Mouse (Mus musculus): Measurements from ENCODE around the gene Tcf7l2. TPM values are rescaled to one million over a fixed set of nuclear protein-coding genes. Genes with fewer than 3 reads are reported as not detected.

Tcf7l2 gene
- 61.3 and 61.7 TPM in 2 replicates for polyA plus RNA-seq (2015; fragmentation: Nextera tagmentation; extraction: Ambion mirVana)

- Histone ChIP-seq H3K4me3 (replicated peaks) (peak within 1 kb of the TSS; percentile 84), H3K4me1 (peaks cover 40% of the 10 kb centered on the region), H3K27me3 (no peaks in the 10 kb centered on the region), H3K4me2 (peak within 1 kb of the TSS; percentile 92), H3K27ac (peak within 1 kb of the TSS; percentile 97), H3K9ac (peak within 1 kb of the TSS; percentile 94), H3K36me3 (no peaks in the 10 kb centered on the region), H3K9me3 (replicated peaks) (no peaks in the 10 kb centered on the region)
- ATAC-seq (replicated peaks; ENCODE audit: low FRiP score), result peak; percentile 94
- under 1% methylated on average over 42 of the region's 42 CpGs for WGBS
Measured at GRCm38 (mm10) chr19:55741439-55741928, at the start of gene Tcf7l2. TSS of gene Tcf7l2 (plus strand) at chr19:55741820.

- 30% methylated on average over 13 of the region's 13 CpGs for WGBS
- Histone ChIP-seq H3K36me3 (no peaks in the 10 kb centered on the region), H3K9ac (no peak overlapping the region), H3K4me3 (replicated peaks) (no peak overlapping the region), H3K4me2 (no peak overlapping the region), H3K27me3 (peaks cover 29% of the 10 kb centered on the region), H3K4me1 (peaks cover 7% of the 10 kb centered on the region; the same call in 1 of the 2 replicates), H3K27ac (no peak overlapping the region), H3K9me3 (replicated peaks) (no peaks in the 10 kb centered on the region)
- ATAC-seq (replicated peaks; ENCODE audit: low FRiP score), result no peak
Measured at GRCm38 (mm10) chr19:55694651-55695050, 47.0 kb upstream of the Tcf7l2 start.

- H3K36me3 ChIP-seq, result no peaks in the 10 kb centered on the region
- H3K9me3 ChIP-seq (replicated peaks), result no peaks in the 10 kb centered on the region
- H3K4me1 ChIP-seq, result peaks cover 15% of the 10 kb centered on the region
- peaks cover 29% of the 10 kb centered on the region for H3K27me3 ChIP-seq
- WGBS, result 76% methylated on average over 10 of the region's 10 CpGs
- ATAC-seq (replicated peaks; ENCODE audit: low FRiP score), result no peak
- H3K4me3 ChIP-seq (replicated peaks), result no peak overlapping the region
- no peak overlapping the region for H3K27ac ChIP-seq
- H3K4me2 ChIP-seq, result no peak overlapping the region
- H3K9ac ChIP-seq, result no peak overlapping the region
Measured at GRCm38 (mm10) chr19:55695418-55695817, 46.2 kb upstream of the Tcf7l2 start.

DNA sequence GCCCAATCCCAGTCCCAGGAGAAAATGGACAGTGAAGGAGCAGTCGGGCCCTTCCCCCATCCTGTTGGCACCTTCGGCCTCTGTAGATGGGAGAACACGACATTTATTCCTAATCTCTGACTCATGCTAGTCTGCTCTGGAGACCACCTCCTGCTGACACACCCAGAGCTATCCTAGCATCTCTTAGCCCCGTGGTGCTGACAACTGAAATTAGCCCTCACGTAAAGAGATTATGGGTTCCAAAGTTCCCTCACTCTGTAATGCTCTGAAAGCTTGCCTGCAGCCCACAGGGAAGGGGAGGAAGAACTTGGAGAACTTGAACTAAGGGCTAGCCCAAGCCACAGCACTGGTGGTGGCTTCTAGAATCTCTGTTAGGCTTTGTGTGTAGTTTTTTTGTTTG is 42.7 kb upstream of the Tcf7l2 start:
- peaks cover 25% of the 10 kb centered on the region for H3K4me1 ChIP-seq
- H3K27ac ChIP-seq, result no peak overlapping the region
- H3K27me3 ChIP-seq, result peaks cover 12% of the 10 kb centered on the region
- ATAC-seq (replicated peaks; ENCODE audit: low FRiP score), result no peak
- no peak overlapping the region for H3K4me2 ChIP-seq
- no peak overlapping the region for H3K9ac ChIP-seq
- no peaks in the 10 kb centered on the region for H3K36me3 ChIP-seq
- 74% methylated on average over 5 of the region's 5 CpGs for WGBS
- no peaks in the 10 kb centered on the region for H3K9me3 ChIP-seq (replicated peaks)
- no peak overlapping the region for H3K4me3 ChIP-seq (replicated peaks)

DNA sequence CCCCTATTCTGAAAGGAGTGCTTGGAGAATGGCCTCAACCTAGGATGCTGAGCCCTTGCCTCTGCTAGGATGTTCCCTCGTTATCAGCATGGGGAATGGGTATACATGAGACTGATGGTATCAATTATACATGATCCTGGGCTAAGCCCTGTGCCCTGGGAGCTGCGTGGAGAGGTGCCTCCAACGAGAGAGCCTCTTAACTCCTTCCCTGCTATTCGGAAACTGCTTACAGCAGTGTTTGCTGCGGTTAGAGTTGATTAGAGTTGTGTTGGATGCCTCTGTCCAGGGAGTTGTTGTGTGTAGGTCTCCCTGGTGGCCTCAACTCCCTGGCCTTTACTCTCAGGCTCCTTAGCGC is 41.4 kb upstream of the Tcf7l2 start:
- no peaks in the 10 kb centered on the region for H3K9me3 ChIP-seq (replicated peaks)
- H3K4me1 ChIP-seq, result peaks cover 21% of the 10 kb centered on the region
- WGBS, result 11% methylated on average over 6 of the region's 6 CpGs
- peak overlapping the region; percentile 85 for H3K27ac ChIP-seq
- ATAC-seq (replicated peaks; ENCODE audit: low FRiP score), result no peak; the same call in 1 of the 2 replicates
- H3K4me2 ChIP-seq, result peak overlapping the region; percentile 44
- H3K36me3 ChIP-seq, result no peaks in the 10 kb centered on the region
- H3K9ac ChIP-seq, result no peak overlapping the region
- H3K27me3 ChIP-seq, result peaks cover 6% of the 10 kb centered on the region; the same call in 1 of the 2 replicates
- H3K4me3 ChIP-seq (replicated peaks), result no peak overlapping the region

DNA sequence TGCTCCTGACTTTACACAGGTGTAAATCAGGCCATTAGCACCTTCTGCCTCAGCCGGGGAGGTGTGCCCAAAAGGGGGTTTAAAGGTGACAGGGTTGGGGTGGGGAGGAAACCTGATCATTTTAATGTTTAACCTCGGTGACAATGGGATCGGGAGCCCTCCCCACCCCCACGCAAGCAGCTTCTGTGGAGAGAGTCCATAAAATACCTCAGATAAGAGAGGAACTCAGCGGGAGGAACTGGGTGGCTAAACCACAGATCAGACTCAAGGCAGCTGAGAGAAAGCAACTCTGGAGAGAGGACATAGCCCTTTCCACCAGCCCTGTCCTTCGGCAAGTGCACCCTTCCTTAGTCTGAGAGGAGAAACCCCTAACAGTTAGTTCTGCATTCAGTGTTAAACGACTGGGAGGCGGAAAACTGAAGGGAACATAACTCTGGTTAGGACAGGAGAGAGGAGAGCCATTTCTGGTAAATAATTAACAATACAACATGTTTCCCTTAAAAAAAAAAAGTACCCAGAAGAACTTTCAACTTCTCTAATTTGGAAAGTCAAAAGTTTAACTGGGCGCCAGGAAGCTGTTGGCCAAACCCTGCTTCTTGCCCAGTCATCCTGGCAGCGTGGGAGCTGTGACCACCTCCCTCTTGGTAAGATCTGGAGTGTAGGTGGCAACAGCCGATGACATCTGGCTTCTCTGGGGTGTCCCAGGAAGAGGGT is 40.9 kb upstream of the Tcf7l2 start:
- no peaks in the 10 kb centered on the region for H3K9me3 ChIP-seq (replicated peaks)
- H3K27me3 ChIP-seq, result peaks cover 4% of the 10 kb centered on the region; the same call in 1 of the 2 replicates
- no peaks in the 10 kb centered on the region for H3K36me3 ChIP-seq
- peaks cover 21% of the 10 kb centered on the region for H3K4me1 ChIP-seq
- no peak overlapping the region for H3K9ac ChIP-seq
- WGBS, result 16% methylated on average over 11 of the region's 11 CpGs
- ATAC-seq (replicated peaks; ENCODE audit: low FRiP score), result peak; percentile 77
- no peak overlapping the region for H3K4me3 ChIP-seq (replicated peaks)
- peak overlapping the region; percentile 44 for H3K4me2 ChIP-seq
- H3K27ac ChIP-seq, result peak overlapping the region; percentile 85

DNA sequence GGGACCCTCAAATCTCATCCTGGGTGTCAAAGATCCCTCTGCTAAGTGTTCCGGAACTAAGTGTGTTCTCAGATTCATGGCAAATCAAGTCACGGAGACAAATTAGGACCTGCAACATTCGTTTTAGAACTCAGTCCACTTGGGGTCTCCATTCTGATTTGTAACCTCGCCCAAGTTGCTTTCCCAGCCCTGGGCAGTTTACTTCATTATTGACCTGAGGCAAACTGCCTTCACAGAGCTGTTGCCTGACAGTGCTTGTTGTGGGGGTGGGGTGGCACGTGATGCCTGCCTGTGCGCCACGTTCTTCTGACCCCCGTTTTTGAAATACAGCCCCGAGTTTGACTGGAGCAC is 40.4 kb upstream of the Tcf7l2 start:
- Histone ChIP-seq H3K27me3 (peaks cover 4% of the 10 kb centered on the region; the same call in 1 of the 2 replicates), H3K36me3 (no peaks in the 10 kb centered on the region), H3K4me1 (peaks cover 23% of the 10 kb centered on the region), H3K9me3 (replicated peaks) (no peaks in the 10 kb centered on the region), H3K9ac (no peak overlapping the region), H3K4me3 (replicated peaks) (no peak overlapping the region), H3K4me2 (peak overlapping the region; percentile 44), H3K27ac (peak overlapping the region; percentile 85)
- 57% methylated on average over 9 of the region's 9 CpGs for WGBS
- ATAC-seq (replicated peaks; ENCODE audit: low FRiP score), result no peak

GRCm38 (mm10) chr19:55702081-55702480 is 39.5 kb upstream of the Tcf7l2 start:
- 85% methylated on average over 4 of the region's 4 CpGs for WGBS
- no peak overlapping the region for H3K4me2 ChIP-seq
- H3K4me3 ChIP-seq (replicated peaks), result no peak overlapping the region
- H3K9me3 ChIP-seq (replicated peaks), result no peaks in the 10 kb centered on the region
- no peaks in the 10 kb centered on the region for H3K36me3 ChIP-seq
- no peak overlapping the region for H3K9ac ChIP-seq
- H3K4me1 ChIP-seq, result peaks cover 31% of the 10 kb centered on the region
- no peak for ATAC-seq (replicated peaks; ENCODE audit: low FRiP score)
- H3K27ac ChIP-seq, result 0 out of 2 replicates have a peak overlapping the region, but pooled peaks have one; percentile 85
- peaks cover 1% of the 10 kb centered on the region; the same call in 1 of the 2 replicates for H3K27me3 ChIP-seq

DNA sequence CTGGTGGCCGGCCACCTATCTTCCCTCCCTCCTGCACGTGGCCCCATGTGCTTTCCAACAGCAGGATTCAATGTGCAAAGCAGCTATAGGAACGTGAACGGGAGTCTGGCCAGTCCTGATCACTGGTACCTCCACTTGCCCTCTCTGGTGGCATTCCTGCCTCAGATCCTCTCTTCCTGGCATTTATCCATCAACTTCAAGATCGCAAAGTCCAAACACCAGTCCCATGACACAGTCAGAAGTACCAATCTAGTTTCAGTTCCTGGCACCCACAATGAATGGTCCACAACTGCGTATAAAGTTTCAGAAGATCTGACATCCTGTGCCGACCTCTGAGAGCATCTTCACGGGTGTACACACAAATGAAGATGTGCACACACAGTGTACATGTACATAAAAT is 38.9 kb upstream of the Tcf7l2 start:
- no peak overlapping the region for H3K9ac ChIP-seq
- no peak for ATAC-seq (replicated peaks; ENCODE audit: low FRiP score)
- whole genome bisulfite sequencing, result 88% methylated on average over 8 of the region's 8 CpGs

GRCm38 (mm10) chr19:55704071-55704470 is 37.5 kb upstream of the Tcf7l2 start:
- Histone ChIP-seq H3K4me2 (no peak overlapping the region), H3K27me3 (no peaks in the 10 kb centered on the region)
- WGBS, result 68% methylated on average over 6 of the region's 6 CpGs

More for the DNA sequence above, 38.9 kb upstream of the Tcf7l2 start:
- no peak overlapping the region for H3K27ac ChIP-seq
- peaks cover 38% of the 10 kb centered on the region for H3K4me1 ChIP-seq
- no peaks in the 10 kb centered on the region for H3K36me3 ChIP-seq
- H3K4me2 ChIP-seq, result no peak overlapping the region
- H3K9me3 ChIP-seq (replicated peaks), result no peaks in the 10 kb centered on the region
- H3K27me3 ChIP-seq, result no peaks in the 10 kb centered on the region
- H3K4me3 ChIP-seq (replicated peaks), result no peak overlapping the region

DNA sequence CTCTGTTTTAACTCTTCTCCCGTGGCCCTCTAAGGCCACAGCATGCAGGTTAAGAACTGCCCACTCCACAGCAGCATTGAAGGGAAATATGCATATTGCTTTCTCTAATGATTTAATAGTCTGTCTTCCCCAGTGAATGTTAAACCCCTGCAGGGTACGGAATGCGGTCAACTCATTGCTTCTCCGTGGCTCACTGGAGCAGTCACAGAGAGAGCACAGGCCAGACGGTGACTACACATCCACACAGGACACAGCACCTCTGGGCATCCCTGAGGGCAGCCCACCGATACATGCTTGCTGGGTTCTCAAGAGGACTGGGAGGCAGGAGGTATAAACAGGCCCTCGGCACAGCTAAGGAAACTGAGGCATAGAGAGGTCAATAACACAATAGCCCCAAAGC is 35.3 kb upstream of the Tcf7l2 start:
- ATAC-seq (replicated peaks; ENCODE audit: low FRiP score), result no peak
- no peak overlapping the region for H3K9ac ChIP-seq
- no peak overlapping the region for H3K4me3 ChIP-seq (replicated peaks)
- H3K9me3 ChIP-seq (replicated peaks), result no peaks in the 10 kb centered on the region
- WGBS, result 65% methylated on average over 7 of the region's 7 CpGs
- H3K36me3 ChIP-seq, result no peaks in the 10 kb centered on the region
- H3K27me3 ChIP-seq, result no peaks in the 10 kb centered on the region
- no peak overlapping the region for H3K4me2 ChIP-seq
- H3K4me1 ChIP-seq, result peaks cover 29% of the 10 kb centered on the region
- H3K27ac ChIP-seq, result no peak overlapping the region

More at GRCm38 (mm10) chr19:55704071-55704470, 37.5 kb upstream of the Tcf7l2 start:
- Histone ChIP-seq H3K4me1 (peaks cover 48% of the 10 kb centered on the region), H3K36me3 (no peaks in the 10 kb centered on the region), H3K4me3 (replicated peaks) (no peak overlapping the region), H3K9ac (no peak overlapping the region), H3K27ac (no peak overlapping the region), H3K9me3 (replicated peaks) (no peaks in the 10 kb centered on the region)
- ATAC-seq (replicated peaks; ENCODE audit: low FRiP score), result no peak

DNA sequence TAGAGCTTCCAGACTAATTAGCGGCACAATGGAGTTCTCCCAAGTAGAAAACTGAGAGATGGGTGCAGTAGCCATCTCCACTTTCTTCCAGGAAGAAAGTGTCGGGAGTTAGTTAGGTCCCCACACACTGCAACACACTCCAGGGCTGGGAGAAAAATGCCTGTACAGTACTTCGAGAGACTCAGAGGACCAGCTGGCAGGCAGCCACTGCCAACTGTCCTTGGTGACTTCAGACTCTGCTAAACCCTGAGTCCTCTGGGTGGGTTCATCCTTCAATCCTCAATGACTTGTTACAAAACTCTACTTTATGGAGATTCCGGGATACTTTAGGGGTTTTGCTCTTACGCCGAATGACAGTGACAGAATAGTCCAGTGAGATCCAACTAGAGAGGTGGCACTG is 34.8 kb upstream of the Tcf7l2 start:
- Histone ChIP-seq H3K4me3 (replicated peaks) (no peak overlapping the region), H3K9ac (no peak overlapping the region), H3K27ac (0 out of 2 replicates have a peak overlapping the region, but pooled peaks have one; percentile 75), H3K27me3 (no peaks in the 10 kb centered on the region), H3K9me3 (replicated peaks) (no peaks in the 10 kb centered on the region), H3K36me3 (no peaks in the 10 kb centered on the region), H3K4me2 (no peak overlapping the region), H3K4me1 (peaks cover 26% of the 10 kb centered on the region)
- no peak for ATAC-seq (replicated peaks; ENCODE audit: low FRiP score)
- 91% methylated on average over 6 of the region's 6 CpGs for WGBS

All from kidney, embryonic 15.5 days (tissue).